Mouse (Mus musculus) erythroblast, embryonic 14.5 days (primary cell): Measurements from ENCODE around the gene Madd.

Source experiments
- GATA1 ChIP-seq: IDR thresholded peaks from 2 replicates; pipeline ENCODE4 v1.6.1; 2012; ENCODE audit warnings: low read length, inconsistent platforms, mixed read lengths
- TAL1 ChIP-seq: IDR thresholded peaks from 3 replicates; pipeline ENCODE4 v1.6.1; 2012; ENCODE audit warnings: low read length, inconsistent platforms, mixed read lengths

GRCm38 (mm10) chr2:91109241-91109640 is 74.4 kb downstream of the Madd start:
- no peak for TF ChIP-seq TAL1
- no peak for TF ChIP-seq GATA1
